Mouse (Mus musculus): Measurements from ENCODE around the gene Dhrs2.

DNA sequence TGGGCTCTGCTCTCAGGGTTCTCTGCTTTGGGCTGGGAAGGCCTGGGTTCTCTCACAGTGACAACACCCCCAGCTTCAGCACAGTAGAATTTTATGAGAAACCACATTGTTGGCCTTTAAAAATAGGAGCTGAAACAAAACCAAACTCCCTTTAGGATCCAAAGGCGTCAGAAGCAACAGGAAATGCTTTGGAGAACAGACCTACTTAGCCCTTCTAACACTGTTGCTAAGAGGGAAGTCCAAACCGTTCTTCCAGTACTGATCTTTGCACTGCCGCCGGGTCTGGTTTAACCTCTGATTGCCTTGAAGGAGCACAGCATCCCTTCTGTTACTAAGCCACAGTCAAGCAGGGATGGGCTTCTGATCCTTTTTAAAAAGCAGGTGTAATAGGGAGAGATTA is 33.3 kb upstream of the Dhrs2 start:
- TF ChIP-seq CTCF (IDR thresholded peaks at IDR 0.05; ENCODE audit: low read depth, low read length) (no peak), GATA2 (IDR thresholded peaks at IDR 0.05; ENCODE audit: borderline replicate concordance, low read depth, low read length) (no peak), GATA1 (IDR thresholded peaks at IDR 0.05; ENCODE audit: borderline replicate concordance, low read length) (no peak), TAL1 (conservative IDR thresholded peaks at IDR 0.05; ENCODE audit: low read depth, low read length) (no peak), POLR2AphosphoS5 (IDR thresholded peaks at IDR 0.05; ENCODE audit: insufficient replicate concordance, low read depth, low read length) (no peak)

Data from G1E (cell line).